Mouse (Mus musculus) mouse embryonic stem cell (cell line): Measurements from ENCODE around the gene Itsn1.

Experiments used
- in situ Hi-C, 2 experiments: fragments of 300-500 bp; cut with MboI; formaldehyde crosslinking; loops; 1 replicate in 1 of 2; 3 replicates in 1 of 2; pipeline ENCODE4 v1.14.3; 2019 to 2020; ENCODE audit warnings: low sequenced_read_pairs in 2 of 2, low pct_unique_long_range_greater_than_20kb in 1 of 2, mixed read lengths in 1 of 2; ENCODE audit not compliant: unreplicated experiment in 1 of 2

Itsn1 gene

GRCm38 (mm10) chr16:91905987-91906386 is 176.9 kb downstream of the Itsn1 start:
- in situ Hi-C loops: loop anchor here in 1 of 2 experiments (25.0 kb wide), 2 partner anchors 194 to 394 kb away; no protein-coding TSS in a partner anchor

GRCm38 (mm10) chr16:91906672-91907071 is 177.6 kb downstream of the Itsn1 start:
- in situ Hi-C loops: loop anchor here in 1 of 2 experiments (25.0 kb wide), 2 partner anchors 194 to 394 kb away; no protein-coding TSS in a partner anchor

GRCm38 (mm10) chr16:91907158-91907557 is 178.1 kb downstream of the Itsn1 start:
- in situ Hi-C loops: loop anchor here in 1 of 2 experiments (25.0 kb wide), 2 partner anchors 195 to 395 kb away; no protein-coding TSS in a partner anchor

GRCm38 (mm10) chr16:91909569-91910335 is 180.7 kb downstream of the Itsn1 start:
- in situ Hi-C loops: loop anchor here (10.0 to 25.0 kb wide), 3 partner anchors 197 to 397 kb away; no protein-coding TSS in a partner anchor

- in situ Hi-C loops: loop anchor here (10.0 to 25.0 kb wide), 3 partner anchors 205 to 405 kb away; no protein-coding TSS in a partner anchor
These were observed 188.6 kb downstream of the Itsn1 start for GRCm38 (mm10) chr16:91917631-91918096.

- in situ Hi-C loops: loop anchor here (10.0 to 25.0 kb wide), 3 partner anchors 206 to 406 kb away; no protein-coding TSS in a partner anchor
These were observed 189.4 kb downstream of the Itsn1 start for GRCm38 (mm10) chr16:91918461-91918860.

GRCm38 (mm10) chr16:91919056-91919455 is 190.0 kb downstream of the Itsn1 start:
- in situ Hi-C loops: loop anchor here (10.0 to 25.0 kb wide), 3 partner anchors 207 to 407 kb away; no protein-coding TSS in a partner anchor

- in situ Hi-C loops: loop anchor here in 1 of 2 experiments (25.0 kb wide), 2 partner anchors 209 to 409 kb away; no protein-coding TSS in a partner anchor
These were observed 192.3 kb downstream of the Itsn1 start for GRCm38 (mm10) chr16:91921340-91921739.

GRCm38 (mm10) chr16:91922939-91923338 is 193.9 kb downstream of the Itsn1 start:
- in situ Hi-C loops: loop anchor here in 1 of 2 experiments (25.0 kb wide), 2 partner anchors 211 to 411 kb away; no protein-coding TSS in a partner anchor

GRCm38 (mm10) chr16:91924426-91924825 is 195.3 kb downstream of the Itsn1 start:
- in situ Hi-C loops: loop anchor here in 1 of 2 experiments (25.0 kb wide), 2 partner anchors 212 to 412 kb away; no protein-coding TSS in a partner anchor

GRCm38 (mm10) chr16:91927911-91928630 is 199.0 kb downstream of the Itsn1 start:
- in situ Hi-C loops: loop anchor here in 1 of 2 experiments (25.0 kb wide), 2 partner anchors 359 to 534 kb away; partner anchors contain the start of genes Kcne2 and Rcan1

- in situ Hi-C loops: loop anchor here (10.0 to 25.0 kb wide), 3 partner anchors 203 to 531 kb away; partner anchors contain the start of genes Kcne2 (in 1 of the 2) and Rcan1 (in 1 of the 2)
These were observed 202.3 kb downstream of the Itsn1 start for GRCm38 (mm10) chr16:91931078-91932013.

- in situ Hi-C loops: loop anchor here (10.0 to 25.0 kb wide), 3 partner anchors 203 to 530 kb away; partner anchors contain the start of genes Kcne2 (in 1 of the 2) and Rcan1 (in 1 of the 2)
These were observed 203.1 kb downstream of the Itsn1 start for GRCm38 (mm10) chr16:91932082-91932690.

GRCm38 (mm10) chr16:91932843-91933518 is 203.9 kb downstream of the Itsn1 start:
- in situ Hi-C loops: loop anchor here (10.0 to 25.0 kb wide), 3 partner anchors 202 to 529 kb away; partner anchors contain the start of genes Kcne2 (in 1 of the 2) and Rcan1 (in 1 of the 2)

- in situ Hi-C loops: loop anchor here (10.0 to 25.0 kb wide), 3 partner anchors 200 to 527 kb away; partner anchors contain the start of genes Kcne2 (in 1 of the 2) and Rcan1 (in 1 of the 2)
These were observed 206.0 kb downstream of the Itsn1 start for GRCm38 (mm10) chr16:91935108-91935507.

- in situ Hi-C loops: loop anchor here (10.0 to 25.0 kb wide), 3 partner anchors 199 to 527 kb away; partner anchors contain the start of genes Kcne2 (in 1 of the 2) and Rcan1 (in 1 of the 2)
These were observed 206.6 kb downstream of the Itsn1 start for GRCm38 (mm10) chr16:91935726-91936125.
